Mouse (Mus musculus) left cerebral cortex, adult 2 months (tissue): Measurements from ENCODE around the gene Cdc14b. TPM values are rescaled to one million over a fixed set of nuclear protein-coding genes. Genes with fewer than 3 reads are reported as not detected.

Source experiments
- DNase-seq, 2 experiments: peaks; one replicate each; pipeline ENCODE4 v3.0.0; 2021 to 2022; ENCODE audit warnings: low spot score in 2 of 2, mixed read lengths in 1 of 2; ENCODE audit errors: extremely low spot score in 1 of 2
- H3K27ac ChIP-seq: fragments of 200-600 bp; 2 replicates; pipeline ENCODE4 v1.8.1; 2022
- H3K4me3 ChIP-seq: fragments of 200-600 bp; 2 replicates; pipeline ENCODE4 v1.8.1; 2022
- CTCF ChIP-seq: fragments of 200-600 bp; IDR thresholded peaks from 2 replicates; pipeline ENCODE4 v1.8.1; 2022; ENCODE audit warnings: antibody characterized with exemption, mild to moderate bottlenecking, moderate library complexity
- intact Hi-C: fragments of 180-260 bp; cut with DNase I; formaldehyde crosslinking; loops from one replicate; pipeline ENCODE4 v1.15.1; 2025
- total RNA-seq, 2 experiments: library from RNA; stranded (reverse); gene quantifications; 2 replicates each; pipeline ENCODE4 v1.2.3; 2021

Gene Cdc14b
- total RNA-seq, 2 experiments from 2014 or later = 15.3 to 19.0 TPM

GRCm38 (mm10) chr13:64310585-64310984 lies 35.5 kb upstream of the Cdc14b start:
- no peak overlapping the region for H3K27ac ChIP-seq
- no peak for TF ChIP-seq CTCF
- DNase-seq = no peak
- H3K4me3 ChIP-seq = no peak overlapping the region
- intact Hi-C loops = loop anchor here (5.0 to 10.0 kb wide), 3 partner anchors 594 to 964 kb away; partner anchors contain the start of genes Cntnap3, Mfsd14b and Zfp369

- Histone ChIP-seq H3K4me3 (no peak overlapping the region), H3K27ac (no peak overlapping the region)
- no peak for DNase-seq
- intact Hi-C loops = loop anchor here (5.0 to 10.0 kb wide), 4 partner anchors 208 to 965 kb away; partner anchors contain the start of genes Cntnap3, Mfsd14b and Zfp369
- TF ChIP-seq CTCF = no peak
Measured at GRCm38 (mm10) chr13:64309842-64310241, 34.8 kb upstream of the Cdc14b start.

GRCm38 (mm10) chr13:64309036-64309435 lies 33.9 kb upstream of the Cdc14b start:
- Histone ChIP-seq H3K27ac (no peak overlapping the region), H3K4me3 (no peak overlapping the region)
- intact Hi-C loops = loop anchor here (5.0 kb wide), 1 partner anchor 207 kb away; no protein-coding TSS in a partner anchor
- DNase-seq = no peak
- peak; percentile 52 for TF ChIP-seq CTCF

GRCm38 (mm10) chr13:64307508-64307907 lies 32.4 kb upstream of the Cdc14b start:
- DNase-seq = no peak
- TF ChIP-seq CTCF = no peak
- Histone ChIP-seq H3K27ac (no peak overlapping the region), H3K4me3 (no peak overlapping the region)
- intact Hi-C loops = loop anchor here (2.0 to 5.0 kb wide), 3 partner anchors 59 to 205 kb away; no protein-coding TSS in a partner anchor

- TF ChIP-seq CTCF = peak; percentile 87
- intact Hi-C loops = loop anchor here (2.0 to 5.0 kb wide), 3 partner anchors 57 to 204 kb away; no protein-coding TSS in a partner anchor
- peak; percentile 36 to 43 for DNase-seq
- Histone ChIP-seq H3K4me3 (no peak overlapping the region), H3K27ac (no peak overlapping the region)
Measured at GRCm38 (mm10) chr13:64306078-64306477, 31.0 kb upstream of the Cdc14b start.

- no peak overlapping the region for H3K27ac ChIP-seq
- no peak for TF ChIP-seq CTCF
- no peak overlapping the region for H3K4me3 ChIP-seq
Measured at GRCm38 (mm10) chr13:64299069-64299468, 24.0 kb upstream of the Cdc14b start.

GRCm38 (mm10) chr13:64286791-64287190 lies 11.7 kb upstream of the Cdc14b start:
- TF ChIP-seq CTCF = no peak
- H3K27ac ChIP-seq = no peak overlapping the region
- H3K4me3 ChIP-seq = no peak overlapping the region
- DNase-seq = no peak
- intact Hi-C loops = no loop called here

More at GRCm38 (mm10) chr13:64299069-64299468, 24.0 kb upstream of the Cdc14b start:
- intact Hi-C loops = no loop called here
- no peak for DNase-seq

- H3K4me3 ChIP-seq = no peak overlapping the region
- TF ChIP-seq CTCF = no peak
- intact Hi-C loops = no loop called here
- H3K27ac ChIP-seq = no peak overlapping the region
- DNase-seq = no peak
Measured at GRCm38 (mm10) chr13:64286321-64286720, 11.2 kb upstream of the Cdc14b start.

GRCm38 (mm10) chr13:64284676-64285075 lies 9.6 kb upstream of the Cdc14b start:
- intact Hi-C loops = no loop called here
- DNase-seq = no peak
- H3K4me3 ChIP-seq = no peak overlapping the region
- H3K27ac ChIP-seq = no peak overlapping the region
- peak; percentile 29 for TF ChIP-seq CTCF

GRCm38 (mm10) chr13:64280940-64281339 lies 5.8 kb upstream of the Cdc14b start:
- H3K4me3 ChIP-seq = no peak overlapping the region
- H3K27ac ChIP-seq = no peak overlapping the region
- no peak for TF ChIP-seq CTCF
- intact Hi-C loops = no loop called here
- no peak for DNase-seq

- no peak for TF ChIP-seq CTCF
- no peak for DNase-seq
- Histone ChIP-seq H3K4me3 (no peak overlapping the region; the same call in 1 of the 2 replicates), H3K27ac (no peak overlapping the region)
- intact Hi-C loops = no loop called here
Measured at GRCm38 (mm10) chr13:64275754-64276127, 651 bp upstream of the Cdc14b start.

GRCm38 (mm10) chr13:64273891-64274844 lies 922 bp downstream of the Cdc14b start:
- peak; percentile 26 to 33 for DNase-seq
- intact Hi-C loops = no loop called here
- Histone ChIP-seq H3K4me3 (peak overlapping the region; percentile 73), H3K27ac (no peak overlapping the region)
- no peak for TF ChIP-seq CTCF
